Mouse (Mus musculus): ENCODE measurements at regions not wholly inside any gene's neighbourhood (a gene's known extent, or its start where the extent isn't known, plus 50 kb on each side); places are given as distances from the start of the nearest gene placed in this dataset.

DNA sequence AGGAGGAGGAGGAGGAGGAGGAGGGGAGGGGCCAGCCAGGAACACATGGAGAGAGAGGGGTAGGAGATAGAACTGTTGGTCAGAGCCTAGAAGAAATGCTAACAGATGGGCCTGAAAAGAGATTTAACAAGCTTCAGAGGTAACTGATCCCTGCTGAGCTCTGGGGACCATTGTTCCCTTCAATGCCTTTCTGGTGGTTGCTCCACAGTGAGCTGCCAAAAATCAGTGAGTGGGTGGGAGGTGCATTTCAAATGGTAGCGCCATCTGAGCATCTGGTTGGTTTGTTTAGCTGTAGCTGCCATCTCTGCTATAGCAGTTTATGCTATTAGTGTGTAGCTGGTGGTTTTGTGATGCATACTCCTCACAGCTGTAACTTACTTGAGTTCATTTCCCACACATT lies 809.9 kb downstream of the Ets1 start:
- TF ChIP-seq CTCF (IDR thresholded peaks at IDR 0.05; ENCODE audit: low read depth) (no peak), EP300 (optimal IDR thresholded peaks at IDR 0.05) (no peak)

Data from stomach, postnatal 0 days (tissue).